In genomic region chr1:132193806-132194205, GRCm38 (mm10) we compare ENCODE assay signal across 15 mouse cellular contexts. TPM values are rescaled to one million over a fixed set of nuclear protein-coding genes. Genes with fewer than 3 reads are reported as not detected.
A peak's percentile ranks its signal among the peaks of the same experiment; 100 is the strongest.
DNase-seq lines count a peak whose midpoint lies in the region; ATAC-seq lines count a peak whose summit lies in the region.
"Had no signal": no experiment of that assay in that cellular context is flagged by ENCODE, and none has a peak within 500 bp of the region (broad histone marks: within the 10 kb centered on the region; RNA-seq: fewer than 3 reads in every experiment).

No protein-coding gene starts in this region.

- H3K4me3 ChIP-seq in neural tube, embryonic 11.5 days (ENCODE audit: low read depth, low read length), result no peak overlapping the region
- H3K4me3 ChIP-seq in hindbrain, embryonic 11.5 days (ENCODE audit: low read depth, low read length), result no peak overlapping the region
- peak overlapping the region; percentile 95 for H3K4me3 ChIP-seq in midbrain, embryonic 13.5 days (replicated peaks)
- H3K4me3 ChIP-seq: layer of hippocampus, adult 2 months; liver, embryonic 13.5 days had no signal

- WGBS in neural tube, embryonic 11.5 days, result 62% methylated on average over 3 of the region's 3 CpGs
- 75% methylated on average over 3 of the region's 3 CpGs for WGBS in hindbrain, embryonic 11.5 days
- 63% methylated on average over 3 of the region's 3 CpGs for WGBS in midbrain, embryonic 13.5 days

- peak; percentile 8 for DNase-seq in neural tube, embryonic 11.5 days (ENCODE audit: low spot score)
- no peak for DNase-seq in neural tube, embryonic 10.5 days (ENCODE audit: extremely low spot score, low spot score)
- no peak for DNase-seq in hindbrain, embryonic 11.5 days (ENCODE audit: low spot score)
- DNase-seq in cerebellum, adult 18-20 months, result no peak
- no peak for DNase-seq in kidney, adult 18-20 months
- no peak for DNase-seq in cerebellum, postnatal 14 days
- DNase-seq: cerebellum, postnatal 36 days; heart, adult 18-20 months; heart, postnatal 14 days; kidney, adult 2 months; liver, embryonic 13.5 days; thymus, adult 2 months had no signal

- no peaks in the 10 kb centered on the region for H3K36me3 ChIP-seq in neural tube, embryonic 11.5 days (ENCODE audit: control insufficient read depth, insufficient read depth, low read length)
- H3K36me3 ChIP-seq in hindbrain, embryonic 11.5 days (ENCODE audit: control insufficient read depth, insufficient read depth, low read length), result no peaks in the 10 kb centered on the region
- no peaks in the 10 kb centered on the region for H3K36me3 ChIP-seq in midbrain, embryonic 13.5 days
- H3K36me3 ChIP-seq: liver, embryonic 13.5 days had no signal

- no peak overlapping the region for H3K9ac ChIP-seq in neural tube, embryonic 11.5 days (ENCODE audit: low read length)
- H3K9ac ChIP-seq in hindbrain, embryonic 11.5 days (ENCODE audit: low read depth, low read length), result no peak overlapping the region
- peak overlapping the region; percentile 100 for H3K9ac ChIP-seq in midbrain, embryonic 13.5 days (replicated peaks)
- H3K9ac ChIP-seq: liver, embryonic 13.5 days had no signal

- ATAC-seq in neural tube, embryonic 11.5 days (ENCODE audit: insufficient read depth, low FRiP score, low TSS enrichment), result no peak
- ATAC-seq in hindbrain, embryonic 11.5 days (ENCODE audit: low FRiP score), result no peak
- no peak for ATAC-seq in midbrain, embryonic 13.5 days

- no peak overlapping the region for H3K27ac ChIP-seq in neural tube, embryonic 11.5 days (ENCODE audit: low read depth, low read length)
- H3K27ac ChIP-seq in hindbrain, embryonic 11.5 days (ENCODE audit: low read depth, low read length), result no peak overlapping the region
- peak overlapping the region; percentile 100 for H3K27ac ChIP-seq in midbrain, embryonic 13.5 days
- H3K27ac ChIP-seq: layer of hippocampus, adult 2 months; liver, embryonic 13.5 days had no signal

- peaks cover 34% of the 10 kb centered on the region for H3K4me1 ChIP-seq in neural tube, embryonic 11.5 days (ENCODE audit: control insufficient read depth, insufficient read depth, low read length)
- peaks cover 33% of the 10 kb centered on the region for H3K4me1 ChIP-seq in hindbrain, embryonic 11.5 days (replicated peaks; ENCODE audit: control insufficient read depth, insufficient read depth, low read length)
- H3K4me1 ChIP-seq in midbrain, embryonic 13.5 days (replicated peaks), result peaks cover 81% of the 10 kb centered on the region

- no peaks in the 10 kb centered on the region for H3K9me3 ChIP-seq in neural tube, embryonic 11.5 days (ENCODE audit: control insufficient read depth, low read length)
- H3K9me3 ChIP-seq in hindbrain, embryonic 11.5 days (ENCODE audit: control insufficient read depth, low read length), result no peaks in the 10 kb centered on the region
- no peaks in the 10 kb centered on the region for H3K9me3 ChIP-seq in midbrain, embryonic 13.5 days
- H3K9me3 ChIP-seq: liver, embryonic 13.5 days had no signal

- peak overlapping the region; percentile 64 for H3K4me2 ChIP-seq in neural tube, embryonic 11.5 days (ENCODE audit: low read depth)
- peak overlapping the region; percentile 78 for H3K4me2 ChIP-seq in hindbrain, embryonic 11.5 days (replicated peaks; ENCODE audit: low read depth, low read length)
- H3K4me2 ChIP-seq in midbrain, embryonic 13.5 days (replicated peaks), result peak overlapping the region; percentile 90
- H3K4me2 ChIP-seq: liver, embryonic 13.5 days had no signal

- H3K27me3 ChIP-seq in neural tube, embryonic 11.5 days (ENCODE audit: control insufficient read depth, insufficient read depth, low read length), result peaks cover 10% of the 10 kb centered on the region; the same call in 1 of the 2 replicates
- H3K27me3 ChIP-seq in hindbrain, embryonic 11.5 days (ENCODE audit: control insufficient read depth, insufficient read depth, low read length), result no peaks in the 10 kb centered on the region
- H3K27me3 ChIP-seq in midbrain, embryonic 13.5 days, result no peaks in the 10 kb centered on the region

RNA-seq across cellular contexts. Expression of gene AC124108.1, which starts 2.5 kb away (rescaled TPM):
- 2.2 and 2.6 TPM in 2 replicates for polyA plus RNA-seq in neural tube, embryonic 11.5 days (2014; fragmentation: Nextera tagmentation; extraction: Ambion mirVana)
- polyA plus RNA-seq in hindbrain, embryonic 11.5 days (2014; fragmentation: Nextera tagmentation; extraction: Ambion mirVana), result 2.9 and 4.8 TPM in 2 replicates
- 5.6 and 6.1 TPM in 2 replicates for polyA plus RNA-seq in midbrain, embryonic 13.5 days (2015; fragmentation: Nextera tagmentation; extraction: Ambion mirVana)
- polyA plus RNA-seq: kidney, adult 2 months; liver, embryonic 13.5 days; thymus, adult 2 months had no signal

RNA-seq across cellular contexts. Expression of gene Lemd1, which starts 2.6 kb away (rescaled TPM):
- polyA plus RNA-seq in neural tube, embryonic 11.5 days (2014; fragmentation: Nextera tagmentation; extraction: Ambion mirVana), result 5.6 and 6.8 TPM in 2 replicates
- polyA plus RNA-seq in hindbrain, embryonic 11.5 days (2014; fragmentation: Nextera tagmentation; extraction: Ambion mirVana), result 8.9 and 11.3 TPM in 2 replicates
- 19.5 and 22.5 TPM in 2 replicates for polyA plus RNA-seq in midbrain, embryonic 13.5 days (2015; fragmentation: Nextera tagmentation; extraction: Ambion mirVana)
- polyA plus RNA-seq: kidney, adult 2 months; liver, embryonic 13.5 days; thymus, adult 2 months had no signal

RNA-seq across cellular contexts. Expression of gene Gm10188, which starts 35.8 kb away (rescaled TPM):
- polyA plus RNA-seq in neural tube, embryonic 11.5 days (2014; fragmentation: Nextera tagmentation; extraction: Ambion mirVana), result not detected in 2 replicates
- polyA plus RNA-seq in hindbrain, embryonic 11.5 days (2014; fragmentation: Nextera tagmentation; extraction: Ambion mirVana), result not detected in 2 replicates
- polyA plus RNA-seq in midbrain, embryonic 13.5 days (2015; fragmentation: Nextera tagmentation; extraction: Ambion mirVana), result 0.58 and 1.1 TPM in 2 replicates
- polyA plus RNA-seq: C2C12; kidney, adult 2 months; liver, embryonic 13.5 days; thymus, adult 2 months had no signal

RNA-seq across cellular contexts. Expression of gene Cdk18, which starts 54.3 kb away (rescaled TPM):
- 1.9 TPM in 2 replicates for polyA plus RNA-seq in neural tube, embryonic 11.5 days (2014; fragmentation: Nextera tagmentation; extraction: Ambion mirVana)
- polyA plus RNA-seq in hindbrain, embryonic 11.5 days (2014; fragmentation: Nextera tagmentation; extraction: Ambion mirVana), result 0.82 and 1.1 TPM in 2 replicates
- 0.32 and 0.41 TPM in 2 replicates for polyA plus RNA-seq in midbrain, embryonic 13.5 days (2015; fragmentation: Nextera tagmentation; extraction: Ambion mirVana)
